14 mouse cellular contexts compared by ENCODE assay signal in the genomic region with DNA sequence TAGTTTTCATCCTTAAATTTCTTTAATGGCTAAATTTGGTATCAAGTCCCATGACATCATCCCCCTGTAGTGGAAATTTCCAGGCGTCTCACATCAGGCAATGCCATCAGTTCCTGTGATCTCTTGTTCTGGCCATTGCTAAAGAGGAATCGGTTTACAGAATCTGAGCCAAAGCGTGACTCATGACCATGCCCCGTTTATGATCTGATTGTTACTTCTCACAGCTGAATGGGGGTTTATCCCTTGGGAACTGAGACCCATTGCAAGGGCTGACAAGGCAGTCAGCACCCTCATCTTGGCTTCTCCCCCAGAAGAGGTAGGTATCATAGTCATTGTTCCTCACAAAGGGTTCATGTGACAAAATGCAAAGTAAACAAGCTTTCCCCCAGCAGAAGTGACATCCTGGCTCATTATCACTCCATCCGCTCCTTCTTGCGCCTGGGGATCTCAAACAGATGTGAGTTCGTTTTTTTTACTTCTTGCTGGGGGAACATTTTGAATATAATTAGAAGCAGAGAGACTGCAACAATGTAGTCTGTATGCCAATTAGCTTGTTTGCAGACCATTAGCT. TPM values are rescaled to one million over a fixed set of nuclear protein-coding genes. Genes with fewer than 3 reads are reported as not detected.
A peak's percentile ranks its signal among the peaks of the same experiment; 100 is the strongest.
DNase-seq lines count a peak whose midpoint lies in the region; ATAC-seq and TF ChIP-seq lines count a peak whose summit lies in the region.
"Had no signal": no experiment of that assay in that cellular context is flagged by ENCODE, and none has a peak within 500 bp of the region (broad histone marks: within the 10 kb centered on the region; RNA-seq: fewer than 3 reads in every experiment).

No protein-coding gene starts in this region.

- H3K9ac ChIP-seq in embryonic facial prominence, embryonic 15.5 days: no peak overlapping the region
- no peak overlapping the region for H3K9ac ChIP-seq in hindbrain, embryonic 11.5 days (ENCODE audit: low read depth, low read length)
- H3K9ac ChIP-seq: heart, embryonic 13.5 days had no signal

- peaks cover 18% of the 10 kb centered on the region for H3K4me1 ChIP-seq in embryonic facial prominence, embryonic 15.5 days
- H3K4me1 ChIP-seq in hindbrain, embryonic 11.5 days (replicated peaks; ENCODE audit: control insufficient read depth, insufficient read depth, low read length): no peaks in the 10 kb centered on the region

- intact Hi-C loops in gastrocnemius, adult 2 months (cut with DNase I): loop anchor here (5.0 kb wide), 1 partner anchor 874 kb away; no protein-coding TSS in a partner anchor

- H3K27me3 ChIP-seq in embryonic facial prominence, embryonic 15.5 days: no peaks in the 10 kb centered on the region
- no peaks in the 10 kb centered on the region for H3K27me3 ChIP-seq in hindbrain, embryonic 11.5 days (ENCODE audit: control insufficient read depth, insufficient read depth, low read length)

- peak; percentile 39; the same call in 1 of the 2 replicates for ATAC-seq in embryonic facial prominence, embryonic 15.5 days (ENCODE audit: insufficient number of reproducible peaks, low FRiP score, low TSS enrichment, low read depth)
- ATAC-seq in hindbrain, embryonic 11.5 days (ENCODE audit: low FRiP score): no peak

- H3K27ac ChIP-seq in gastrocnemius, adult 2 months: no peak overlapping the region
- no peak overlapping the region for H3K27ac ChIP-seq in embryonic facial prominence, embryonic 15.5 days (replicated peaks)
- H3K27ac ChIP-seq in hindbrain, embryonic 11.5 days (ENCODE audit: low read depth, low read length): no peak overlapping the region
- H3K27ac ChIP-seq: heart, embryonic 13.5 days had no signal

- DNase-seq in gastrocnemius, adult 18-20 months (ENCODE audit: low spot score): peak; percentile 20
- DNase-seq in gastrocnemius, adult 2 months: no peak
- DNase-seq in right cerebral cortex, adult 18-20 months: peak; percentile 44
- DNase-seq in right cerebral cortex, postnatal 10 days (ENCODE audit: low spot score in 2 of 2): no peak
- DNase-seq in telencephalon, adult 2 months (ENCODE audit: low read depth, low spot score): peak; percentile 86
- DNase-seq in hindbrain, embryonic 11.5 days (ENCODE audit: low spot score): no peak
- DNase-seq in urinary bladder, postnatal 4 days (ENCODE audit: low spot score in 2 of 2): no peak
- DNase-seq: spleen, adult 18-20 months; thymus, postnatal 36 days had no signal

- WGBS in embryonic facial prominence, embryonic 15.5 days: 24% methylated on average over 7 of the region's 7 CpGs
- 58% methylated on average over 7 of the region's 7 CpGs for WGBS in hindbrain, embryonic 11.5 days

- no peak overlapping the region for H3K4me2 ChIP-seq in embryonic facial prominence, embryonic 15.5 days (replicated peaks)
- no peak overlapping the region for H3K4me2 ChIP-seq in hindbrain, embryonic 11.5 days (replicated peaks; ENCODE audit: low read depth, low read length)
- H3K4me2 ChIP-seq: heart, embryonic 13.5 days had no signal

- no peaks in the 10 kb centered on the region for H3K9me3 ChIP-seq in embryonic facial prominence, embryonic 15.5 days (replicated peaks)
- H3K9me3 ChIP-seq in hindbrain, embryonic 11.5 days (ENCODE audit: control insufficient read depth, low read length): no peaks in the 10 kb centered on the region
- H3K9me3 ChIP-seq: heart, embryonic 13.5 days; megakaryocyte, embryonic 14.5 days had no signal

- TF ChIP-seq CTCF in gastrocnemius, adult 2 months (IDR thresholded peaks at IDR 0.05): no peak

- H3K4me3 ChIP-seq in gastrocnemius, adult 2 months: no peak overlapping the region
- no peak overlapping the region for H3K4me3 ChIP-seq in embryonic facial prominence, embryonic 15.5 days (replicated peaks)
- H3K4me3 ChIP-seq in hindbrain, embryonic 11.5 days (ENCODE audit: low read depth, low read length): no peak overlapping the region
- H3K4me3 ChIP-seq: heart, embryonic 13.5 days; megakaryocyte, embryonic 14.5 days had no signal

- no peaks in the 10 kb centered on the region for H3K36me3 ChIP-seq in embryonic facial prominence, embryonic 15.5 days
- H3K36me3 ChIP-seq in hindbrain, embryonic 11.5 days (ENCODE audit: control insufficient read depth, insufficient read depth, low read length): no peaks in the 10 kb centered on the region
- H3K36me3 ChIP-seq: heart, embryonic 13.5 days had no signal

RNA-seq across cellular contexts. Expression of gene Clrn2, which starts 19.4 kb away (rescaled TPM):
- not detected for total RNA-seq in gastrocnemius, adult 18-20 months (2021)
- total RNA-seq in gastrocnemius, adult 2 months (2021): not detected
- 0.17 and 0.24 TPM in 2 replicates for polyA plus RNA-seq in embryonic facial prominence, embryonic 15.5 days (2015; fragmentation: Nextera tagmentation; extraction: Ambion mirVana)
- not detected in 2 replicates for polyA plus RNA-seq in hindbrain, embryonic 11.5 days (2014; fragmentation: Nextera tagmentation; extraction: Ambion mirVana)
- total RNA-seq: common myeloid progenitor, adult 5-6 weeks; ES-E14 had no signal
- polyA plus RNA-seq: heart, embryonic 13.5 days had no signal

RNA-seq across cellular contexts. Expression of gene Lap3, which starts 20.2 kb away (rescaled TPM):
- 10 to 100 TPM; 57.6 to 59.3 TPM for total RNA-seq in gastrocnemius, adult 18-20 months (2021)
- 10 to 100 TPM; 54.2 to 54.5 TPM for total RNA-seq in gastrocnemius, adult 2 months (2021)
- polyA plus RNA-seq in embryonic facial prominence, embryonic 15.5 days (2015; fragmentation: Nextera tagmentation; extraction: Ambion mirVana): 67.7 and 68.7 TPM in 2 replicates
- 75.0 and 75.7 TPM in 2 replicates for polyA plus RNA-seq in hindbrain, embryonic 11.5 days (2014; fragmentation: Nextera tagmentation; extraction: Ambion mirVana)

RNA-seq across cellular contexts. Expression of gene Qdpr, which starts 22.9 kb away (rescaled TPM):
- 10 to 100 TPM; 45.7 to 50.0 TPM for total RNA-seq in gastrocnemius, adult 18-20 months (2021)
- 10 to 100 TPM; 45.6 to 52.9 TPM for total RNA-seq in gastrocnemius, adult 2 months (2021)
- polyA plus RNA-seq in embryonic facial prominence, embryonic 15.5 days (2015; fragmentation: Nextera tagmentation; extraction: Ambion mirVana): 122 and 126 TPM in 2 replicates
- polyA plus RNA-seq in hindbrain, embryonic 11.5 days (2014; fragmentation: Nextera tagmentation; extraction: Ambion mirVana): 108 and 109 TPM in 2 replicates

RNA-seq across cellular contexts. Expression of gene Med28, which starts 47.1 kb away (rescaled TPM):
- total RNA-seq in gastrocnemius, adult 18-20 months (2021): 10 to 100 TPM; 52.4 to 57.1 TPM
- 10 to 100 TPM; 45.6 to 63.5 TPM for total RNA-seq in gastrocnemius, adult 2 months (2021)
- polyA plus RNA-seq in embryonic facial prominence, embryonic 15.5 days (2015; fragmentation: Nextera tagmentation; extraction: Ambion mirVana): 232 and 236 TPM in 2 replicates
- polyA plus RNA-seq in hindbrain, embryonic 11.5 days (2014; fragmentation: Nextera tagmentation; extraction: Ambion mirVana): 292 and 294 TPM in 2 replicates

Comparison
In these comparisons a context has a peak if more than half of its experiments do, and no peak if none do; other contexts are left out.
1. DNase-seq: peak in gastrocnemius, adult 18-20 months (single experiment), right cerebral cortex, adult 18-20 months (single experiment) and telencephalon, adult 2 months (single experiment); none in gastrocnemius, adult 2 months (single experiment), right cerebral cortex, postnatal 10 days (0 of 2), hindbrain, embryonic 11.5 days (single experiment) and urinary bladder, postnatal 4 days (0 of 2).